Mouse (Mus musculus) kidney, adult 9 months (tissue): ENCODE measurements around the gene Ptdss2.

Experiments used
- DNase-seq: peaks from one replicate; pipeline ENCODE4 v3.0.0; 2022

Gene Ptdss2

DNA sequence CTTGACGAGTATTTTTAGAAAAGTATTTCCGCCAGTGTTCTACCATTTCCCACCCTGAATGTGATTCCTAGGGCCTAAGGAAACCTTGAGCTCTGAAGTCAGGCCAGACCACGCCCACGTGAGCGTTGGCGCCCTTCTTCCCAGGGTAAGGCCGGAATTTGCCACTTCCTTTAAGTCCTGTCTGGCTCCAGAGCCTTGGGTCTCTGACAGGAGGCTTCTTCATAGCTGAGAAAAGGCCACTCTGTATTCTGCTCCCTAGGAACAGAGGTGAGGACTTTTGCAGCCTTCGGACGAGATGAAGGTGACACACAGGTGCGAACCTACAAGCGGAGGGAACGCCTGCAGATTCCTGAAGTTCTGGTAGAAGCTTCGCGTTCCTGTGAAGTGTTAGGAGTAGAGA, at the start of gene Ptdss2:
Ptdss2 (plus strand) TSS at position 138 of the 400 bp plus-strand sequence.
- DNase-seq, result peak; percentile 84

DNA sequence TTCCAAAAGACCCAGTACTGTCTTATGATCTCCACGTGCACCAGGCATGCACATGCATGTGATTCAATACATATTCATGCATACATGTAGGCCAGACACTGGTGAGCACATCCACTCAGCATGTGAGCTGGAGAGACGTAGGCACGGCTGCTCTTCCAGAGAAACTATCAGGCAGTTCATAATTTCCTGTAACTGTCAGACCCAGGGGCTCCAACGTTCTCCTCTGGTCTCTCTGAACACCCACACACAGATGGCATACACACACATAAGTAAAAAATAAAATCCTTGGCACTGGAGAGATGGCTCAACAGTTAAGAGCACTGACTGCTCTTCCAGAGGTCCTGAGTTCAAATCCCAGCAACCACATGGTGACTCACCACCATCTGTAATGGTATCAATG, 48.4 kb upstream of the Ptdss2 start:
- DNase-seq, result no peak

- DNase-seq, result no peak
Measured at GRCm38 (mm10) chr7:141077841-141078240, 44.3 kb upstream of the Ptdss2 start, which contains the start of gene Pkp3. Gene Pkp3 (plus strand): TSS chr7:141078218.

- DNase-seq, result no peak
Measured at GRCm38 (mm10) chr7:141078876-141079275, 43.3 kb upstream of the Ptdss2 start.

DNA sequence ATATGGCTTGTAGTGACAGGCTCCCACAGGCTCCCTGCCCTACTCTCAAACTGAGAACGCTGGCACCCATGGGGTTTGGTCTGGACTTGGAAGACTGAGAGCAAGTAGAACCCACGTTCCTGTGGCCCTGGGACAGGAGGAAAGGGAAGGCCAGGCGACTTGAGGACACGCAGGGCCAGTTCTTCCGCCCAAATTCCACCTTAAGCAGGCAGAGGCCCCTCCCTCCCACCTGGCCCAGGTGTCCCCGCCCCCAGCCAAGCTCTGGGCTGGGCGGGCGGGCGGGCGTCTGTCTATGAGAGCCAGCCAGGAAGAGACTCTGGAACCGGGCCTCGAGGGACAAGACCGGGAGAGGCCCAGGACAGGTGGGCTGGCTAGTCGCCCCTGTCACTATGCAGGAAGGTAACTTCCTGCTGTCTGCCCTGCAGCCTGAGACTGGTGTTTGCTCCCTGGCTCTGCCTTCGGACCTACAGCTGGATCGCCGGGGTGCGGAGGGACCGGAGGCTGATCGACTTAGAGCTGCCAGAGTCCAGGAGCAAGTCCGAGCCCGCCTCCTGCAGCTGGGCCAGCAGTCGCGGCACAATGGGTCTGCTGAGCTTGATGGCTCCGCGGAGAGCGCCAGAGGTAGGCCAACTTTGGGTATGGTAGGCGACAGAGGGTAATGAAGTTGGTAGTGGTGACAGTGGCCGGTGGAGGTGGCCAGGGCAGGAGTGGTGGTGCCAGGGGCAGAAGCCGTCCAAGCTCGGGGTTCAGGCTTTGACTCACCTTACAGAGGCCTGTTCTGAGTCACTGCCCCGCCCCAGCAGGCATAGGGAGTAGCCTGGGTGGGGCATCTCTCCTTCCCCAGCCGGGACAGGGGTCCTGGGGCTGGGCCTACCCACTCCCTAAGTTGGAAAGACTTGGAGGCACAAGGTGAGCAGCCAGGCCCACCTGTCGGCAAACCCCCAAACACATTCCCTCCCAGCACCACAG, 42.4 kb upstream of the Ptdss2 start:
- DNase-seq, result peak; percentile 75

GRCm38 (mm10) chr7:141087894-141088293, 34.3 kb upstream of the Ptdss2 start:
- DNase-seq, result no peak

GRCm38 (mm10) chr7:141088473-141088872, 33.7 kb upstream of the Ptdss2 start:
- no peak for DNase-seq

DNA sequence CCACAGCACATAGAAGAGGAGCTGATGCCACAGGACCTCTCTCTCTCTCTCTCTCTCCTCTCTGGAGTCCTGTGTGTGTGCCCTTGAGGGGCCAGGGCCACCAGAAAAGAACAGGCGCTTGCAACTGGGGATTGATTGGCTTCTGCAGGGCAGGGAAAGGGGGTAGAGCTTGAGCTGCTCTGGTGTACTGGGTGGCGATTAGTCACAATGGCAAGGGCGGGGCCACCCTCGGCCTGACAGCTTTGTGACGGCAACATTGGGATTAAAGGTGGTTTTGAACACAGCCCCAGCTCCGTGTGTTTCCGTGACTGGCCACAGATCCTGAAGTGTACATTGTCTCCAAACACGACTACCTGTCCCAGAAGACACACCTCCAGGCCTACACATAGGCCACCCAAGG, 32.0 kb upstream of the Ptdss2 start:
- no peak for DNase-seq

DNA sequence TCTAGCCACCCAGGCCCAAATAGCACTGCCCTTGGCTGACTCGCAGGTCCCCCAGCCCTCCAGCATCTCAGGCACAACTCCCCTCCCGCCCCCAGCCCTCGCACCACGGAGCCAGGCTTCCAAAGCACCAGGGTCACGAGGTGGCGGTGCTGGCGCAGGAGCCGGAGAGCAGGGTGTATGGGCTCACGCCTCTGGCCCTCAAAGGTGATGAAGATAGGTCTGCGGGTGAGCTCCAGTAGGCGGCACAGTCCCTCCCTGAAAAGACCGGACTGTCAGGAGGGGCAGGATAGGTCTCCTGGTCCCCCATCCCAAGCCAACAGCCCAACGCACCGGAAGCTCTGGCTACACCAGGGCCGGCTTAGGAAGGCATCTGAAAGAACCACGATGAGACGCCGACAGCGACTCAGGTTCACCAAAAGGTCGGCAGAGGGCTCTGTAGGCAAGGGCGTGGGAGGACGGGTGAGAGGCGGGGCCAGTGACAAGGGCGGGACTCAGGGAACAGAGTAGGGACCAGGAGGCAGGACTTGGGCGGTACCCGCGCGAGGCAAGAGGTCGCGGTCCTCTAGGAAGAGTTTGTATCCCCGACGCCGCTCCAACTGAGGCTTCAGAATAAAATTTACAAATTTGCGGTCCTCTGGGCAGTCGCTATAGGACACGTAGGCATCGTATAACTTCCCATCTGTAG, 30.0 kb upstream of the Ptdss2 start:
- peak; percentile 95 for DNase-seq

- DNase-seq, result peak; percentile 91
Measured at GRCm38 (mm10) chr7:141093950-141094349, 28.2 kb upstream of the Ptdss2 start.

- peak; percentile 94 for DNase-seq
Measured at GRCm38 (mm10) chr7:141094487-141095205, 27.5 kb upstream of the Ptdss2 start.

GRCm38 (mm10) chr7:141096021-141096420, 26.2 kb upstream of the Ptdss2 start:
- no peak for DNase-seq

- peak; percentile 77 for DNase-seq
Measured at GRCm38 (mm10) chr7:141096649-141097056, 25.5 kb upstream of the Ptdss2 start.

DNA sequence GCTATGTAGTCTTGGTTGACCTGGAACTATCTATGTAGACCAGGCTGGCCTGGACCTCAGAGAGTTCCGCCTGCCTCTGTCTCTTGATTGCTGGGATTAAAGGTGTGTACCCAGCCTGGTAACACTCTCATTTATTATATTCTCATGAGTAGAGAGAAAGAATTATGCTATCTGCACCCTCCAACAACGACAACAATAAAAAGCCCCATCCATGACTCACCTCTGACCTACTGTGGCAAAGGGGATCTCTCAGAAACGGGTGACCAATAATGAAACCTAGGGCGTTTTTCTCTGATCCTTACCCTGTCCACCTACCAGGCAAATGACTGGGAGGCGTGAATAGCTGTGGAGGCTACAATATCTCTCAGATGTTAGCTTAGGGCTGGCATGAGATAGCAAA, 25.0 kb upstream of the Ptdss2 start:
- DNase-seq, result no peak

DNA sequence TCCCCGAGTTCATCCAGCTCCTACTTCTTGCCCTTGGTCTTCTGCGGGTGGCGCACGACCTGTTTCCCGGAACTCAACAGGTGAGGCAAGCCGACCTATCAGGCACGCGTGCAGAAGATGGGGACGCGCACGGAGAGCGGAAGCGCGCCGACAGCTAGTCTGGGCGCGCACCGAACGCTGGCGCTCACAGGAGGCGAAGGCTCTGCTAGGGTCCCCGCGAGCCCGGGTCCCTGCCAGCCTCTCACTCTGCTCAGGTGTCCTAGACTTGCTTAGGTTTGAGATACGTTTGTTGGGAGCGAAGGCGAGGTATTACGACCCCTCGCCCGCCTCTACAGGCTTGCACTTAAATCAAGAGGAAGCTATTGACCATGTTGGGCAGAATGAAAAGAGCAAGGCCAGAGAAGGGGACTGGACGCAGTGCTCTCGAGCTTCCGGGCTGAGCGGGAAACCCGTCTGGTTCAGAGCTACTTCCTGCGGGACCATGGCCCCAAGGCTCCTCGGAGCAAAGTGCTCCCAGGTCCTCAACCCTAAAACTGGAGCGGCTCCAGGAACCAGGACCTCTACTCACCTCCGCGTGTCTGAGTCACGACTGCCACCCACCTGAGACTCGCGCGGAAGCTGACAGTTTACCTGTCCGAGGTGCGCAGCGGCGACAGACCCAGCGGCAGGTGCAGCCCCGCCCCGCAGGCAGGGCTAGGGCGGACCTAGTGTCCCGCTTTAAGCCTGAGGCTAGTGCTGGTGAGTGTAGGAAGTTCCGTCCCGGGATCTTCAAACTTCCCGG, 22.1 kb upstream of the Ptdss2 start, which contains the start of gene Sigirr:
Sigirr (minus strand) TSS at position 662 of the 781 bp plus-strand sequence.
- DNase-seq, result peak; percentile 69

GRCm38 (mm10) chr7:141103161-141103560, 19.0 kb upstream of the Ptdss2 start:
- DNase-seq, result no peak

DNA sequence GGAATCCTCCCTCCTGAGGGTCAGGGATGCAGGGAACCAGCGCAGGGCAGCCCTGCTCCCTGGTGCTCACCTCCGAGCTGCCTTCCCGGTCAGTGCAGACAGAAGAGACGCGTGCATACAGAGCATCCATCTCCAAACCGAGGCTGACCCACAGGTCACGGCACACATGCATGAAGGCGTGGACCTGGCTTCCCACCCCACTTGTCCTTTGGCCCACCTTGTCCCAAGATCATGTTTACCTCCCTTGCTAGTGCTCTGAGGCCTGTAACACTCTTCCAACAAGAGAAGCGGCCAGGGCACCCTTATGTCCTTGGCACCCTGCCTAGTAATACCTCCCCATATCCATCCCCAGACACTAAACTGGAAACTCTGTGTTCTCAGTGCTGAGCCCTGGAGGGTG, 6.3 kb upstream of the Ptdss2 start:
- no peak for DNase-seq

- DNase-seq, result peak; percentile 77
Measured at GRCm38 (mm10) chr7:141117636-141118035, 4.5 kb upstream of the Ptdss2 start, which contains the start of gene Ano9. Gene Ano9 (minus strand): TSS chr7:141117806.

DNA sequence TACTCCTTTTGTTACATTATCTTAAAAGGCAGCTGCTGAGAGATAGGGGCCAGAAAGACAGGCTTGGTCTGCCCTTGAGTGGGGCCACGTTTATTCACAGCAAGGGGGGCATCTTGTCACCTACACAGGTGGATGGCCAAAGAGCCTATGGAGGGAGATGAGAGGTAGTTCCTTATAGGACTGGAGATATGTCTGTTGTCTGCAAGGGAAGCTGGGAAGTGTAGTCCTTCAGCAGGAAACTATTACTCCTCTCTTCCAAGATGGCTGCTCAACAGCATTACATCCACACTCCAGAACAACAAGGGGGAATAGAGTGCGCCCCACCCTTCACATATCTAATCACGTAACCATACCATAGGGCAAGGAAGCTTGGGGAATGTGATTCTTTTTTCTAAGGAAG, 2.7 kb upstream of the Ptdss2 start:
- no peak for DNase-seq

DNA sequence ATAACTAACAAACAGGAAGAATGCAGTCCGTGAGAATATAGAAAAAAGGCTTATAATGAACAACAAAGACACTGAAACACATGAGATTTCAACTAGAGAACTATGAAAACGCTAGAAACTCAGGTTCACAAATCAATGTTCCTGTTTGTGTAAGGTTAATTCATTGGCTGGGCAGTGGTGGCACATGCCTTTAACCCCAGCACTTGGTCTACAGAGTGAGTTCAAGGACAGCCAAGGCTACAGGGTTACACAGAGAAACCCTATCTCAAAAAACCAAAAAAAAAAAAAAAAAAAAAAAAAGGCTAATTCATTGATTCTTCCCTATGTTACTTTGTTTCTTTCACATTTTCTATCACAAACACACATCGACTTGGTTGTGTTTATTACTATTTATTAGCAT, 1.6 kb upstream of the Ptdss2 start:
- no peak for DNase-seq

DNA sequence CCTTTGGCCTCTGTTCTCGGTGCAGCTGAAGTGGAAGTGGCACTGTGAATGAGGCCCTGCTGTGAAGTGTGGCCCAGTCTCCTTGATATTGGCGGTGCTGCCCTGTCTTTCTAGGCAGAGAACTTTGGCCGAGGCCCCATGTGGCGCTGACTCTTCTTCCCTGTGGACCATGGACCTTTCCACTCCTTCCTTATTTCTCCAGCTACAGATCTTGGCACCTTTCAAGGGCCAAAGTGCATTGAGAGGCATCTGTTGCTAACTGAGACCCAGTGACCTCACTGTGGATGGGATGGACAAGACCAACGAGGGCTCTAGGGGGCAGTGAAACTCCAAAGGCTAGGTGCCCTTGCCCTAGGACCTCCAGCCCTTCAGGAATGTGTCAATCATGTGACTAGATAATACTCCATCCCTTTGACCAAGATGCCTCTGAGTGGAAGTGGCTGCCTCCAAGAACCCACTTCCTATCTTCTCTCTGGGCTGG, 1.1 kb upstream of the Ptdss2 start:
- peak; percentile 97 for DNase-seq
